Mouse (Mus musculus) forebrain, embryonic 13.5 days (tissue): Measurements from ENCODE around the gene Arl3. TPM values are rescaled to one million over a fixed set of nuclear protein-coding genes. Genes with fewer than 3 reads are reported as not detected.

Source experiments
- ATAC-seq: fragments of 200-750 bp; cut with Nextera tagmentation; 2 replicates; pipeline ENCODE4 v1.8.0; 2017
- H3K27ac ChIP-seq: fragments of 300-500 bp; sonication (generic); 2 replicates; pipeline ENCODE4 v1.5.1; 2015; ENCODE audit warnings: inconsistent platforms, mild to moderate bottlenecking, moderate library complexity
- H3K27me3 ChIP-seq: fragments of 300-500 bp; sonication (generic); 2 replicates; pipeline ENCODE4 v1.6.1; 2015; ENCODE audit warnings: mild to moderate bottlenecking, inconsistent platforms
- H3K36me3 ChIP-seq: fragments of 300-500 bp; sonication (generic); 2 replicates; pipeline ENCODE4 v1.6.1; 2015; ENCODE audit warnings: mild to moderate bottlenecking, inconsistent platforms; ENCODE audit not compliant: poor library complexity, severe bottlenecking
- H3K4me1 ChIP-seq: fragments of 300-500 bp; sonication (generic); 2 replicates; pipeline ENCODE4 v1.6.1; 2015; ENCODE audit warnings: inconsistent platforms
- H3K4me2 ChIP-seq: fragments of 300-500 bp; sonication (generic); 2 replicates; pipeline ENCODE4 v1.6.1; 2015; ENCODE audit warnings: inconsistent platforms, mild to moderate bottlenecking, moderate library complexity
- H3K4me3 ChIP-seq: fragments of 300-500 bp; sonication (generic); 2 replicates; pipeline ENCODE4 v1.5.1; 2015; ENCODE audit warnings: mild to moderate bottlenecking, inconsistent platforms
- H3K9ac ChIP-seq: fragments of 300-500 bp; sonication (generic); 2 replicates; pipeline ENCODE4 v1.6.1; 2015; ENCODE audit warnings: mild to moderate bottlenecking, inconsistent platforms
- H3K9me3 ChIP-seq: fragments of 300-500 bp; sonication (generic); replicated peaks from 2 replicates; pipeline ENCODE4 v1.6.1; 2016; ENCODE audit warnings: inconsistent platforms
- WGBS: fragments of 180-500 bp; shearing (Covaris S2); methylation state at CpG from one replicate; pipeline ENCODE4 v1.1.7; 2015; 5-methylcytosine and 5-hydroxymethylcytosine counted together
- polyA plus RNA-seq: library from polyadenylated mRNA; unstranded; fragments of >200 nt; fragmentation: Nextera tagmentation; extraction: Ambion mirVana; gene quantifications from 2 replicates; pipeline ENCODE4 v1.2.1, GENCODE M21; 2015

Arl3 gene
- polyA plus RNA-seq, 1 experiment from 2014 or later, result 245 TPM

DNA sequence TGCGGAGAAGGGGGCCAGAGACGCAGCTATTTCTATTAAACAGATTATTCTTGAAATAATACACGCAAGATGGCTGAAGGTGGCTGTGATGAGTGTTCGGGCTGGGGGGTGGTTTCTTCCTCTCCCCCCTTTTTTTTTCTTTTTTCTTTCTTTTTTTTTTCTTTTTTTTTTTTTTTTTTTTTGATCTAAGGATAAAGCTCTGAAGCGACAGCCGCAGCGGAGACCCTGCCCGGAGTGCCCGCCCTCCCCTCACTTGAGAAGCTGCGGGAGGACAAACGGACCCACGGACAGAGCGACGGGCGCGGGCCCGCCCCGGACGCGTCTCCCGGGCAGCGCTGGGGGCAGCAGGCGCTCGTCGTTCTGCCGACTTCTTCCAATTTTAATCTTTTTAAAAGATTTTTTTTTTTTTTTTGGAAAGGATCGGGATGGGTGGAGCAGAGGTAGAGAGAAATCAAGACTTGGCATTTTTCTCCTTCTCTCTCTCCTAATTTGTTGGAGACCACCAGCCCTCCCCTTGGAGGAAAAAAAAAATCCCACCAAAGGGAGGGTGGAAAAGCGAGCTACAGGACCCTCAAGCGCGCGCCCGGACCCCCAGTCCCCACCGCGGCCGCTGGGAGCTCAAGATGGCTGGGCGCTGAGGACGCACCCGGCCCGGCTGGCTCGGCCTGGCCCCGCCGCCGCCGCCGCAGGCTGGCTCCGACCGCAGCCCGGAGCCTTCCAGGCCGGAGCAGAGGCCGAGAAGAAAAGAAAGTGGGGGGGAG lies 72.2 kb downstream of the Arl3 start:
- H3K36me3 ChIP-seq, result peaks cover 9% of the 10 kb centered on the region
- H3K4me3 ChIP-seq, result peak overlapping the region; percentile 96
- under 1% methylated on average over 43 of the region's 50 CpGs for WGBS
- H3K9me3 ChIP-seq, result no peaks in the 10 kb centered on the region
- peaks cover 27% of the 10 kb centered on the region for H3K4me1 ChIP-seq
- peak overlapping the region; percentile 98 for H3K4me2 ChIP-seq
- H3K9ac ChIP-seq, result peak overlapping the region; percentile 100
- peak; percentile 28; the same call in 1 of the 2 replicates for ATAC-seq
- no peaks in the 10 kb centered on the region for H3K27me3 ChIP-seq
- peak overlapping the region; percentile 100 for H3K27ac ChIP-seq

GRCm38 (mm10) chr19:46499836-46500580 lies 73.0 kb downstream of the Arl3 start:
- Histone ChIP-seq H3K9ac (peak overlapping the region; percentile 100), H3K4me3 (peak overlapping the region; percentile 96), H3K27ac (peak overlapping the region; percentile 100), H3K4me2 (peak overlapping the region; percentile 98), H3K36me3 (peaks cover 1% of the 10 kb centered on the region; the same call in 1 of the 2 replicates), H3K27me3 (no peaks in the 10 kb centered on the region), H3K4me1 (peaks cover 20% of the 10 kb centered on the region), H3K9me3 (no peaks in the 10 kb centered on the region)
- WGBS, result under 1% methylated on average over 51 of the region's 52 CpGs
- ATAC-seq, result peak; percentile 89

DNA sequence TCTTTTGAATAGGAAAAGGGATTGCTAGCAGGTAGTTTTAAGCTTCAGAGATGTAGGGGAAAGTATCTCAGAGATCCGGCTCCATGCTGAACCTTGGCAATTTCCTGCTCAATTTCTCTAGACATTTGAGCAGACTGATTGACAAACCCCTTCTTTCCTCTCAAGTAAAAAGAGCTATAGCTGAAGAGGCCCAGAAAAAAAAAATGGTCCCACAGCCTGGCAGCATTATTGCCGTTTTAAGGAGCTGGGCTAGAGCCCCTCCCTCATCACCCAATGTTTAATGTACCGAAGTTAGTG lies 73.5 kb downstream of the Arl3 start:
- 0% methylated on average over 3 of the region's 3 CpGs for WGBS
- no peak overlapping the region for H3K9ac ChIP-seq
- peaks cover 14% of the 10 kb centered on the region for H3K4me1 ChIP-seq
- H3K4me2 ChIP-seq, result peak overlapping the region; percentile 98
- no peaks in the 10 kb centered on the region for H3K36me3 ChIP-seq
- peak overlapping the region; percentile 96; the same call in 1 of the 2 replicates for H3K4me3 ChIP-seq
- ATAC-seq, result no peak
- no peaks in the 10 kb centered on the region for H3K27me3 ChIP-seq
- H3K27ac ChIP-seq, result peak overlapping the region; percentile 83
- no peaks in the 10 kb centered on the region for H3K9me3 ChIP-seq

DNA sequence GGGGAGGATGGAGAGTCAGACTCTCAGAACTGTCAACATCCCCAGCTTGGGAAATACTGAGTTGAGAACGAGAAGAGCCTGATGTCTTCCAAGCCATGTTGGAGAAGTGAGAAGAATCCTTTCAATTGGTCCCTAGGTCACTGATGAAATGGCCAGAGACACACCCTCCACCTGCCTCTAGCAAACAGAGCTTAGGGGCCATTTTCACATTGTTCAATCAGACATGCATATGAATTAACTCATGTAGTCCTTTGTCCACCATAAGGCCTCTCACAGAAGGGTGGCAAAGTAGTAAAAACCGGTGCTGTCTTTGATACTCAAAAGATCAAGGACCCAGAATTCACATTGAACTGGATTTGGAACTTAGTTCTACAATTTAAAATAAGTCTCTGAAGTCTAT lies 75.8 kb downstream of the Arl3 start:
- ATAC-seq, result no peak
- Histone ChIP-seq H3K4me3 (no peak overlapping the region), H3K27ac (no peak overlapping the region), H3K4me2 (no peak overlapping the region), H3K4me1 (peaks cover 7% of the 10 kb centered on the region; the same call in 1 of the 2 replicates), H3K9me3 (no peaks in the 10 kb centered on the region), H3K27me3 (no peaks in the 10 kb centered on the region), H3K36me3 (no peaks in the 10 kb centered on the region), H3K9ac (no peak overlapping the region)
- 73% methylated on average over 2 of the region's 2 CpGs for whole genome bisulfite sequencing

- H3K9ac ChIP-seq, result no peak overlapping the region
- H3K27me3 ChIP-seq, result no peaks in the 10 kb centered on the region
- no peak overlapping the region for H3K4me3 ChIP-seq
- no peak for ATAC-seq
- WGBS, result 88% methylated on average over 8 of the region's 8 CpGs
- H3K36me3 ChIP-seq, result no peaks in the 10 kb centered on the region
- H3K27ac ChIP-seq, result no peak overlapping the region
- H3K4me1 ChIP-seq, result peaks cover 12% of the 10 kb centered on the region; the same call in 1 of the 2 replicates
- H3K9me3 ChIP-seq, result no peaks in the 10 kb centered on the region
- no peak overlapping the region for H3K4me2 ChIP-seq
Measured at GRCm38 (mm10) chr19:46495136-46495535, 77.9 kb downstream of the Arl3 start.

DNA sequence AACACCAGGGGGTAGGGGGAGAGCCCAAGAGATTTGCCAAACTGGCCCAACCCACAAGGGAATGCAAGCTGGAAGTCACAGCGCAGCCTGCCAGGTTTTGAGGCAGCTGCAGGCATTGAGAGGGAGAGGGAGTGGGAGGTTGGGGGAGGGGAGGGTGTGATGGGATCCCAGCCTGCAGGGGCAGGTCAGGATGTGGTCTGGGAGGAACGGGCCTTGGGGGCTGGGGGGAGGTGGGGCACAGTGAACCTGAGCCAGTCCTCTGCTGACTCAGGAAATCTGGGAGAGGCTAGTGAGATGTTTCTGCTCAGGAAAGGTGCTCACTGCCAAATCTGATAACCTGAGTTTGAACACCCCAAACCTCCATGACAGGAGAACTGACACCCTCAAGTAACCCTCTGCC lies 82.4 kb downstream of the Arl3 start:
- Histone ChIP-seq H3K36me3 (peaks cover 23% of the 10 kb centered on the region), H3K27ac (no peak overlapping the region), H3K4me3 (no peak overlapping the region), H3K4me2 (no peak overlapping the region), H3K9ac (no peak overlapping the region), H3K27me3 (no peaks in the 10 kb centered on the region), H3K9me3 (no peaks in the 10 kb centered on the region), H3K4me1 (0 out of 2 replicates have a peak, but pooled peaks cover 6% of the 10 kb centered on the region)
- ATAC-seq, result 0 out of 2 replicates have a peak, but pooled peaks have one; percentile 16
- WGBS, result 11% methylated on average over 2 of the region's 2 CpGs

DNA sequence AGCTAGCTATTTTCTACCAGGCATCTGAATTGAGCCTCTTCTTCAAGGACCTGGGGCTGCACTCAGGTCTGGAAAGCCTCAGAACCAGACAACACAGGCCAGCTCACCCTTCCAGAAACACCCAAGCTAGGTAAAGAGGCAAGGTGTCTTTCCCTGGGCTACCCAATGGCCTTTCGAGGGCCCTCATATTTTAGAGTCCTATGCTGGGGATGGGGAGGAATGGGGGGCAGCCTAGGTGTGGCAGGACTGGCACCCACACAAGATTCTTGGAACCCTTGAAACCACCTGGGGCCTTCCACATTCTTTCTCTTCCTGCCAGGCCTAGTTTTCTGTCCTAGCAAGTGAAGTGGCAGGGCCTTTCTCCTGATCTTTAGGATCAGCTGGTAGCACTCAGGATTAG lies 83.5 kb downstream of the Arl3 start:
- Histone ChIP-seq H3K4me2 (no peak overlapping the region), H3K27ac (no peak overlapping the region), H3K9ac (no peak overlapping the region), H3K4me3 (no peak overlapping the region), H3K36me3 (peaks cover 35% of the 10 kb centered on the region), H3K4me1 (peaks cover 8% of the 10 kb centered on the region; the same call in 1 of the 2 replicates), H3K9me3 (no peaks in the 10 kb centered on the region), H3K27me3 (no peaks in the 10 kb centered on the region)
- 83% methylated on average over 1 of the region's 1 CpGs for WGBS
- ATAC-seq, result no peak

- ATAC-seq, result no peak
- 93% methylated on average over 2 of the region's 2 CpGs for WGBS
- H3K4me1 ChIP-seq, result peaks cover 22% of the 10 kb centered on the region
Measured at GRCm38 (mm10) chr19:46486709-46487108, 86.3 kb downstream of the Arl3 start.

GRCm38 (mm10) chr19:46485847-46486246 lies 87.2 kb downstream of the Arl3 start:
- H3K27ac ChIP-seq, result no peak overlapping the region
- no peaks in the 10 kb centered on the region for H3K27me3 ChIP-seq
- H3K4me2 ChIP-seq, result no peak overlapping the region
- H3K9ac ChIP-seq, result no peak overlapping the region
- no peak overlapping the region for H3K4me3 ChIP-seq
- H3K4me1 ChIP-seq, result peaks cover 27% of the 10 kb centered on the region
- H3K36me3 ChIP-seq, result peaks cover 41% of the 10 kb centered on the region
- H3K9me3 ChIP-seq, result no peaks in the 10 kb centered on the region
- no peak for ATAC-seq
- 78% methylated on average over 9 of the region's 9 CpGs for WGBS

More at GRCm38 (mm10) chr19:46486709-46487108, 86.3 kb downstream of the Arl3 start:
- no peak overlapping the region for H3K4me2 ChIP-seq
- peaks cover 39% of the 10 kb centered on the region for H3K36me3 ChIP-seq
- H3K9me3 ChIP-seq, result no peaks in the 10 kb centered on the region
- H3K9ac ChIP-seq, result no peak overlapping the region
- H3K4me3 ChIP-seq, result no peak overlapping the region
- H3K27ac ChIP-seq, result no peak overlapping the region
- no peaks in the 10 kb centered on the region for H3K27me3 ChIP-seq

DNA sequence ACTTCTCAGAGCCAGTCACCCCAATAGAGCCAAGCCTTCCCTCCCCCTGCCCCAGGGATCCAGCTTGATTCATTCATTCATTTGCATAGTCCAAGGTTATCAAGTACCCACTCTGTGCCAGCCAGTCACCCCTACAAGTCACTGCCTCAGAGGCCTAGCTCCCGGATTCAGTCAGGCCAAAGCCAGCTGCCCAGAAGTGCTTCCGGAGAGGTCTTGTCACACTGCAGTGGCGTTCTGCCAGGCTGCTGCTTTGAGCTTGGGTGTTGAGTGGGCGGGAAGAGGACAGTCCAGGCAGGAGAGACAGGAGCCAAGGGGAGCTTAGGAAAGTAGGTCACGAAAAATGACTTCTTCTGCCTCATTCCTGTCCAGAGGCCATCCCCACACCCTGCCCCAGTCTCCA lies 88.5 kb downstream of the Arl3 start:
- ATAC-seq, result no peak
- 78% methylated on average over 5 of the region's 5 CpGs for WGBS
- H3K36me3 ChIP-seq, result peaks cover 54% of the 10 kb centered on the region

GRCm38 (mm10) chr19:46483701-46484328 lies 89.2 kb downstream of the Arl3 start:
- no peaks in the 10 kb centered on the region for H3K9me3 ChIP-seq
- no peaks in the 10 kb centered on the region for H3K27me3 ChIP-seq
- no peak overlapping the region; the same call in 1 of the 2 replicates for H3K9ac ChIP-seq
- H3K36me3 ChIP-seq, result peaks cover 60% of the 10 kb centered on the region
- H3K4me2 ChIP-seq, result no peak overlapping the region
- no peak for ATAC-seq
- WGBS, result 67% methylated on average over 15 of the region's 15 CpGs
- peak overlapping the region; percentile 68 for H3K27ac ChIP-seq
- no peak overlapping the region for H3K4me3 ChIP-seq
- peaks cover 25% of the 10 kb centered on the region for H3K4me1 ChIP-seq

More for the DNA sequence above, 88.5 kb downstream of the Arl3 start:
- H3K4me2 ChIP-seq, result no peak overlapping the region
- peaks cover 25% of the 10 kb centered on the region for H3K4me1 ChIP-seq
- H3K4me3 ChIP-seq, result no peak overlapping the region
- no peaks in the 10 kb centered on the region for H3K27me3 ChIP-seq
- H3K9me3 ChIP-seq, result no peaks in the 10 kb centered on the region
- H3K27ac ChIP-seq, result 0 out of 2 replicates have a peak overlapping the region, but pooled peaks have one; percentile 6
- H3K9ac ChIP-seq, result no peak overlapping the region
